Mouse (Mus musculus) c-Kit-positive CD71-positive TER-119-positive erythroid progenitor cells, embryonic 14.5 days (primary cell): ENCODE data around the gene Dexi.

ENCODE experiments used
- DNase-seq: peaks from one replicate; pipeline ENCODE4 v3.0.0-alpha.2; 2013; ENCODE audit warnings: low spot score

Gene Dexi

GRCm38 (mm10) chr16:10498096-10498602, 44.7 kb downstream of the Dexi start:
- no peak for DNase-seq

GRCm38 (mm10) chr16:10495824-10496298, 47.0 kb downstream of the Dexi start:
- DNase-seq = no peak

GRCm38 (mm10) chr16:10492587-10492986, 50.3 kb downstream of the Dexi start:
- DNase-seq = no peak

GRCm38 (mm10) chr16:10491716-10492115, 51.1 kb downstream of the Dexi start:
- no peak for DNase-seq

- DNase-seq = no peak
Observed at GRCm38 (mm10) chr16:10490503-10491150, 52.2 kb downstream of the Dexi start.

- DNase-seq = no peak
Observed at GRCm38 (mm10) chr16:10489904-10490457, 52.9 kb downstream of the Dexi start.

- no peak for DNase-seq
Observed at GRCm38 (mm10) chr16:10489483-10489882, 53.4 kb downstream of the Dexi start.

- no peak for DNase-seq
Observed at GRCm38 (mm10) chr16:10488769-10489481, 53.9 kb downstream of the Dexi start.

GRCm38 (mm10) chr16:10487895-10488493, 54.9 kb downstream of the Dexi start:
- DNase-seq = no peak

- DNase-seq = no peak
Observed at GRCm38 (mm10) chr16:10486993-10487392, 55.9 kb downstream of the Dexi start.

- no peak for DNase-seq
Observed at GRCm38 (mm10) chr16:10482343-10482742, 60.5 kb downstream of the Dexi start.

- DNase-seq = no peak
Observed at GRCm38 (mm10) chr16:10479857-10480256, 63.0 kb downstream of the Dexi start, which contains the start of gene Ciita. Gene Ciita (plus strand): TSS chr16:10480059.

- DNase-seq = no peak
Observed at GRCm38 (mm10) chr16:10475919-10476318, 66.9 kb downstream of the Dexi start.

GRCm38 (mm10) chr16:10474956-10475355, 67.9 kb downstream of the Dexi start:
- DNase-seq = no peak

- no peak for DNase-seq
Observed at GRCm38 (mm10) chr16:10471950-10472349, 70.9 kb downstream of the Dexi start.

- no peak for DNase-seq
Observed at GRCm38 (mm10) chr16:10468201-10468600, 74.7 kb downstream of the Dexi start.

- no peak for DNase-seq
Observed at GRCm38 (mm10) chr16:10467391-10468107, 75.3 kb downstream of the Dexi start.

GRCm38 (mm10) chr16:10465011-10465681, 77.7 kb downstream of the Dexi start:
- no peak for DNase-seq

- DNase-seq = no peak
Observed at GRCm38 (mm10) chr16:10461178-10461577, 81.7 kb downstream of the Dexi start.

- DNase-seq = no peak
Observed at GRCm38 (mm10) chr16:10460188-10460587, 82.7 kb downstream of the Dexi start.

- no peak for DNase-seq
Observed at GRCm38 (mm10) chr16:10454583-10454974, 88.3 kb downstream of the Dexi start.
